Mouse (Mus musculus) brain, adult 10 weeks (tissue): ENCODE measurements around the gene Cd209f. TPM values are rescaled to one million over a fixed set of nuclear protein-coding genes. Genes with fewer than 3 reads are reported as not detected.

Experiments
- polyA plus RNA-seq: library from polyadenylated mRNA; stranded (reverse); fragments of 350-450 nt; fragmentation: Illumina TruSeq; extraction: RNeasy Lipid Tissue Mini Kit (QIAGEN cat#74804); gene quantifications from one replicate; pipeline ENCODE4 v1.2.3, GENCODE M21; 2015; ENCODE audit warnings: low read depth, low replicate concordance

Gene Cd209f
- 0.95 TPM for polyA plus RNA-seq

GRCm38 (mm10) chr8:4105735-4106134 lies at the start of gene Cd209f:
Cd209f (minus strand) TSS chr8:4105835.

GRCm38 (mm10) chr8:4133798-4134197 lies 28.2 kb upstream of the Cd209f start, which contains the start of gene Cd209g:
Cd209g (plus strand) TSS chr8:4134098.

Other genes with a start within 250 kb of the Cd209f start
- not detected for gene Cd209d, start 227.3 kb downstream of the Cd209f start, polyA plus RNA-seq
- gene Cd209b, start 179.0 kb downstream of the Cd209f start, polyA plus RNA-seq = not detected
- 0.39 TPM for gene Cd209c, start 151.1 kb downstream of the Cd209f start, polyA plus RNA-seq
- gene Cd209g, start 28.3 kb upstream of the Cd209f start, polyA plus RNA-seq = not detected
- gene Evi5l, start 60.7 kb upstream of the Cd209f start, polyA plus RNA-seq = 66.6 TPM
- 12.3 TPM for gene Prr36, start 111.6 kb upstream of the Cd209f start, polyA plus RNA-seq
- gene Lrrc8e, start 121.0 kb upstream of the Cd209f start, polyA plus RNA-seq = not detected
- gene Map2k7, start 132.9 kb upstream of the Cd209f start, polyA plus RNA-seq = 57.1 TPM
- gene Gm49320, start 133.0 kb upstream of the Cd209f start, polyA plus RNA-seq = 1.7 TPM
- 6.5 TPM for gene Tgfbr3l, start 142.4 kb upstream of the Cd209f start, polyA plus RNA-seq
- 40.7 TPM for gene Snapc2, start 147.2 kb upstream of the Cd209f start, polyA plus RNA-seq
- 546 TPM for gene Ctxn1, start 153.4 kb upstream of the Cd209f start, polyA plus RNA-seq
- gene Timm44, start 170.1 kb upstream of the Cd209f start, polyA plus RNA-seq = 73.6 TPM
- 14.3 TPM for gene Ccl25, start 219.4 kb upstream of the Cd209f start, polyA plus RNA-seq
- gene Elavl1, start 219.6 kb upstream of the Cd209f start, polyA plus RNA-seq = 28.6 TPM